Mouse (Mus musculus): ENCODE measurements around the gene Fstl5.
"Not testable (repeated sequence)": the region's sequence is repeated elsewhere in the genome, so short reads cannot be mapped to it uniquely, and the experiment has no call there.

Fstl5 gene

DNA sequence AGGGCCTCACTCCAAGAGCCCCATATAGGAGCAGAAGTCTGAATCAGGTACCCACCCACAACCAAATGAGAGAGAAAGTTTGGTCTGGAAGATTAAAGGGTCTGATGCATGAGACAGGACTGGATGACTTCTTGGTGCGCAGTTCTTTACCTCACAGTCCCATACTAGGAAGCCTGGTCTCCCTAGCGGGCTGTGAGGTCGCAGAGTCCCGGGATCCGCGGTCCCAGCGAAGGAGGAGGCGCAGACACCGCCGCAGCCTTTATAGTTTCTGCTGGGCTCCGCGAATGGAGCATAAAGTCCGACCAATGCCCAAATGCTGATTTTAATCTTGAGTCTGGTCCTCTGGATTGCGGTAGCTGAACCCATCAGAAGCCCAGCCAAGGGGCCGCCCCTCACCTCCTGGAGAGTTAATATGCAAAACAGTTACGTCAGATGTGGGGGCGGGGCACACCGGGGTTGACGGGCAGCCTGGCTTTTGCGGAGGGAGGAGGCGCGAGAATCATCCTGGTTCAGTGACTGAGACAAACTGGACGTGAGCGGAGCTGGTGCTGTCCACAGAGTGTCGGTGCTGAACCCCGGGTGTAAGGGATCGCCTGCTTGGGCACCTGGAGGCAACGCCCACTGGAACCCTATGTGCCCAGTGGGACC lies at the start of gene Fstl5:
Gene Fstl5, plus strand, starts transcription at position 211 of the 648 bp plus-strand sequence.
- peak; percentile 77 for DNase-seq

DNA sequence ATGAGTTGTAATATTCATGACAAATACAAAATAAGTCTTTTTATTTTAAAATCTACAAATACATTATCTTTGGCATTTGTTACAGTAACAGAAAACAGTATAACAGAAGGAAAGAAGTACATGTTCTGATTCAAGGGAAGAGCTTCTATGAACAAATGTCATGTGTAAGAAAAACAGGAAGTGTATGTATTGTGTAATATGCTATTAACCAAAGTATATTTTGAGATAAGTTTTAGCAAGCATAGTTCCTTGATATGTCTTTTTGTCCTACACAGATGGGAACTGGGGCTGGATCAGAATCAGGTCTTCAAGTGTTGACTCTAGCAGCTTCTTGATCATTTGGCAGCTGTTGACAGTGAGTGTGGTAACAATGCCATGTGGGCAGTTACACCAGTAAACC lies 48.5 kb upstream of the Fstl5 start:
- no peak for DNase-seq

GRCm38 (mm10) chr3:76051124-76051523 lies 22.9 kb upstream of the Fstl5 start:
- no peak for DNase-seq

GRCm38 (mm10) chr3:76061996-76062395 lies 12.1 kb upstream of the Fstl5 start:
- DNase-seq: peak; percentile 50

GRCm38 (mm10) chr3:76067920-76068319 lies 6.2 kb upstream of the Fstl5 start:
- DNase-seq: peak; percentile 27

DNA sequence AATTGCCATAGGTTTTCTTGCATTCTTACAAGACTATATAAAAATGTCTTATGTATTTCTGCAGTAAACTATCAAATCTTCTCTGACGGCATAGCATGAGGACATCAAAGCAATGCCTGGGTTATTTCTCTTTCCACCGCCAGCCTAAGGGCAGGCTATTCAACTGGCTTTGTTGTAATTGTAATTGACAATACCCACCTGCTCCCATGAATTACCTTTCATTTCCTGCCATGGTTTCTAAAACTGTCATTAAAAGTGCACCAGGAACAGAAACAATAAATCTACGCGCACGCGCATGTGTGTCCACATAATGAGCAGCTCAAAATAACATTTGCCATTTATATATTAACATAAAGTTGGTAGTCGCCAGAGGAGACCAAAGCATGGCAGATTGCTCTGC lies 1.2 kb upstream of the Fstl5 start:
- no peak for DNase-seq

- DNase-seq: peak; percentile 34
Measured at GRCm38 (mm10) chr3:76140445-76140844, 66.4 kb downstream of the Fstl5 start.

GRCm38 (mm10) chr3:76147846-76148245 lies 73.8 kb downstream of the Fstl5 start:
- no peak for DNase-seq

DNA sequence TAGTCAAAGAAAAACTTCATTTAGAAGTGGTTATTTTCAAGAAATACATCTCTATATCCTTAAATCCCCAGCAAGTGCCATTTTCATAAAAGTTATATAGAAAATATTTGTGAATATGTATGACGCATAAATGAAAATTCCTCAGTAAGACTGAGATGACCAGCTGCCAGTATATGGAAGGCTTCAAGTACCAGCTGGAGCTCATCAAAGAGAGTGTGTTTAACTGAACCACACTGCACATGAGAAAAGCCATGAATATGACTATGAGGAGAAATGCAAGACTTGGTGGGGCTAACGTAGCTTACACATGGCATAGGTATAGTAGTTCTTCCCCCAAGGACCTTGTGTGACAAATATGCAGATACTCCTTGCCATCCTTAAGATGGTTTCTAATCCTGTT lies 164.8 kb downstream of the Fstl5 start:
- DNase-seq: no peak

DNA sequence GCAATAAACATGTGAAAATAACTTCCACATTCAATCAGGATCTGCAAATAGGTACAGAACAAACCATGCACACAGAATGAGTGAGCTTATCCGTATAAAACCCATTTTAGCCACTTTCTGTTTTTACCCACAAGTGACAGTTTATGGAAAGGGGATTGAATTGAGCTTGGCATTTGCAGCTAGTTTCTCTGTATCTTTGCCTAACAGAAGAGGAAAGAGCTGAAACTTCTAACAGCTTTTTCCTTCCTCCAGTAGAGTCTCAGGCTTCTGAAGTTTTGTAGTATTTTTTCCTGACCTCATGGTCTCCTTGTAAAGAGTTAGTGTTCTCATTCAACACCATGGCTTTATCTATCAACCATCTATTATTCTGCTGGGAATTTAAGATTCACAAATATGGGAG lies 177.3 kb downstream of the Fstl5 start:
- no peak for DNase-seq

- DNase-seq: no peak
Measured at GRCm38 (mm10) chr3:76292993-76293392, 218.9 kb downstream of the Fstl5 start.

DNA sequence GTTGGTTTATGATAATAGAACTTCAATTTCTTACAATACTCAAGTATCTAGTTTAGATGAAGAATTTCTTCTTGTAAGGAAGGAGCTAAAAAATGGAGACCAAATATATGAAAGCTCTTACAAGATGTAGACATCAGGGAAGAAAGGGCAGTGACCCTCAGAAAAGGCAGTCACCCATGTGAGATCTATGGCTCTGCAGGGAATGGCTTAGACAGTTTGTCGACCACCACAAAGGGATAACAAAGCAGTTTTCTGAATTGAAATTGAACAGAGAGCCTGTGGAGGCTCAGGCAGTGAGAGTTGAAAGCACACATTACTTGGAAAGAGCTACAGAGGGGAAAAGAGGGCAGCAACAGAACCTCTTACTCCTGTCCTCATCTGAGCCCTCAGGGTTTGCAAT lies 220.3 kb downstream of the Fstl5 start:
- no peak for DNase-seq

GRCm38 (mm10) chr3:76301026-76301773 lies 227.1 kb downstream of the Fstl5 start:
- DNase-seq: no peak

- DNase-seq: no peak
Measured at GRCm38 (mm10) chr3:76316991-76317390, 242.9 kb downstream of the Fstl5 start.

GRCm38 (mm10) chr3:76319531-76319930 lies 245.5 kb downstream of the Fstl5 start:
- no peak for DNase-seq

- no peak for DNase-seq
Measured at GRCm38 (mm10) chr3:76322431-76322830, 248.4 kb downstream of the Fstl5 start.

GRCm38 (mm10) chr3:76336922-76337321 lies 262.9 kb downstream of the Fstl5 start:
- no peak for DNase-seq

GRCm38 (mm10) chr3:76367000-76367399 lies 292.9 kb downstream of the Fstl5 start:
- DNase-seq: no peak

GRCm38 (mm10) chr3:76369910-76370309 lies 295.8 kb downstream of the Fstl5 start:
- no peak for DNase-seq

DNA sequence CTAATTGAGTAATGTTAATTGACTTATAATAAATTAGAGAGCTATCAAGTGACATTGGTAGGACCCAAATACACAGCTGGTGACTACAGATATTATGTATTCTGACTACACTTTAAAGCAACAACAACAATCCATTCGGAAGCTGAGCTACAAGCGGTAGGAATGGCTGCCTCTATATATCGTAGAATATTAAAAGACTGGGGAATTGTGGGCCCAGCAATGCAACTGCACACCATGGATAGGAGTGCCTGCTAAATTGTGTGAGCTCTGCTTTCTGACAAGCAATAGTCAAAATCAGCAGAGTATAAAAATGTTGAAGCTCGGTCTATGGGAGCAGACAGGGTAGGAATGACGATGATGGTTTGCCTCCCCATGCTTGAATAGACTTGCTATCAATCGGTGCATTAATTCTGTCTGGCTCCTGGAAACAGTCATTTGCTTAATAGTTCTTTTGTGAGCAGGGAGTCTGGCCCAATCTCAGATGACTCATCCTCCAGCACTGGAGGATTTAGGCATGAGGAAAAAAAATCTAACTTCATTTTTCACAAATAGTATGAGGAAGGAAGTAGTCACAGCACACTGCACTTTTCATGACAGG lies 354.8 kb downstream of the Fstl5 start:
- peak; percentile 8 for DNase-seq

- DNase-seq: no peak
Measured at GRCm38 (mm10) chr3:76467229-76467874, 393.3 kb downstream of the Fstl5 start.

- no peak for DNase-seq
Measured at GRCm38 (mm10) chr3:76468147-76468546, 394.1 kb downstream of the Fstl5 start.

DNA sequence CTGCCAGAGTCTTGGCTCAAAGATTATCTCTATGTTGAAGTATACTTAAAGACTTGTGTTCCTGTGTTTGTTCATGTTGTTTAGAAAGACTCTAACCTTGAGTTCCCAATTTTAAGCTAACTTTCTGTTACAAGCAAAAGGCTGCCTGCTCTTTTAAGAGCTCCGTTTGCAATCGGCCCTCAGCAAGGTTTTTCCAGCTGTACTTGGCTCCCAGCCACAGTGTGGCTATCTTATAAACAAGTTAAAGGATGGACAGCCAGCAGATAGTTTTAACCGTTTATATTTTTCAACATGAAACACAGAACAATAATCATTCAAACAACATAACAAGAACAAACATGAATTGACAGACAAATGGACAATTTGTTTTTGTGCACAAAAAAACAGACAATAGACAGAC lies 433.8 kb downstream of the Fstl5 start:
- not testable (repeated sequence) for DNase-seq

GRCm38 (mm10) chr3:76508811-76509210 lies 434.7 kb downstream of the Fstl5 start:
- no peak for DNase-seq
